Mouse (Mus musculus) liver, adult 2 months (tissue): ENCODE measurements around the gene Eif6. TPM values are rescaled to one million over a fixed set of nuclear protein-coding genes. Genes with fewer than 3 reads are reported as not detected.
A peak's percentile ranks its signal among the peaks of the same experiment; 100 is the strongest.

Source experiments
- DNase-seq: peaks from one replicate; pipeline ENCODE4 v3.0.0-alpha.2; 2011; ENCODE audit warnings: low read depth, low spot score; ENCODE audit errors: extremely low read depth
- H3K27ac ChIP-seq: fragments of 200-500 bp; replicated peaks from 2 replicates; pipeline ENCODE4 v1.5.1; 2012; ENCODE audit warnings: low read depth, mild to moderate bottlenecking, control low read depth, inconsistent platforms, low read length; ENCODE audit not compliant: insufficient read depth
- H3K27me3 ChIP-seq: fragments of 200-500 bp; 2 replicates; pipeline ENCODE4 v1.6.1; 2012; ENCODE audit warnings: mild to moderate bottlenecking, moderate library complexity, low read length, inconsistent platforms; ENCODE audit not compliant: control insufficient read depth, insufficient read depth
- H3K36me3 ChIP-seq: fragments of 200-500 bp; 2 replicates; pipeline ENCODE4 v1.6.1; 2012; ENCODE audit warnings: low read length, inconsistent platforms; ENCODE audit not compliant: control insufficient read depth, insufficient read depth
- H3K4me1 ChIP-seq: fragments of 200-500 bp; 2 replicates; pipeline ENCODE4 v1.6.1; 2011; ENCODE audit warnings: low read length; ENCODE audit not compliant: control insufficient read depth, insufficient read depth
- H3K4me3 ChIP-seq: fragments of 200-500 bp; 2 replicates; pipeline ENCODE4 v1.5.1; 2011; ENCODE audit warnings: low read depth, mild to moderate bottlenecking, control low read depth, low read length, moderate library complexity; ENCODE audit not compliant: insufficient read depth
- H3K79me2 ChIP-seq: fragments of 200-500 bp; 2 replicates; pipeline ENCODE4 v1.6.1; 2012; ENCODE audit warnings: inconsistent platforms, mild to moderate bottlenecking, low read length, moderate library complexity; ENCODE audit not compliant: control insufficient read depth, insufficient read depth
- H3K9ac ChIP-seq: fragments of 200-500 bp; 2 replicates; pipeline ENCODE4 v1.6.1; 2012; ENCODE audit warnings: low read depth, mild to moderate bottlenecking, control low read depth, inconsistent platforms, low read length
- CTCF ChIP-seq: fragments of 200-500 bp; IDR thresholded peaks from 2 replicates; pipeline ENCODE4 v1.5.1; 2011; ENCODE audit warnings: low read depth, low read length, control low read depth
- POLR2A ChIP-seq: fragments of 200-500 bp; IDR thresholded peaks from 2 replicates; pipeline ENCODE4 v1.6.1; 2011; ENCODE audit warnings: low read length, control low read depth; ENCODE audit not compliant: insufficient read depth; ENCODE audit errors: extremely low read depth
- WGBS: fragments of 180-500 bp; shearing (Covaris S2); methylation state at CpG from one replicate; pipeline ENCODE4 v1.1.7; 2018; 5-methylcytosine and 5-hydroxymethylcytosine counted together
- polyA plus RNA-seq: library from polyadenylated mRNA; depleted of rRNA; stranded (reverse); fragments of >200 nt; gene quantifications from 2 replicates; pipeline ENCODE4 v1.2.3, GENCODE M21; 2012
- total RNA-seq: library from RNA; depleted of rRNA; stranded (reverse); fragments of >200 nt; gene quantifications from 2 replicates; pipeline ENCODE4 v1.2.3, GENCODE M21; 2014

Gene Eif6
- total and polyA plus RNA-seq, 2 experiments: 41.0 to 84.4 TPM

DNA sequence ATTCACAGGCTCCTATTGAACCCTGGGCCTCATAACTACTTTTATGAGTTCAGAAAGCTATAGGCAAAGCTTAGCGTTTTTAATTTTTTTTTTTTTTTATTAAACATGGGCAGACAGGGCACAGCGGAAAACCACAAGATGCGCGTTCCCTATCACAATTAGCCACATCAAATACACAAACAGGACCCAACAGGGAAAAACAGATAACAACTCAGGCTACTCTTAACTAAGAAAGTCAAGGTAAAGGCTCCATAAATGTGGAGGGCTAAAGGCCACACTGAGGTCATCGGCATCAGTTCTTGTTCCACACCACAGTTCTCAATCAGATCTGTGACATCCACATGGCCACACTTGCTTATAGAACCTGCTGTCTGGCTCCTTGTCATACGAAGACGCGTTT lies 41.6 kb upstream of the Eif6 start:
- H3K79me2 ChIP-seq: no peaks in the 10 kb centered on the region; the same call in 1 of the 2 replicates
- TF ChIP-seq POLR2A: no peak
- no peak for TF ChIP-seq CTCF
- H3K4me3 ChIP-seq: no peak overlapping the region
- no peaks in the 10 kb centered on the region for H3K27me3 ChIP-seq
- WGBS: 97% methylated on average over 8 of the region's 8 CpGs
- no peak overlapping the region for H3K27ac ChIP-seq
- no peak overlapping the region for H3K9ac ChIP-seq
- peaks cover 2% of the 10 kb centered on the region; the same call in 1 of the 2 replicates for H3K36me3 ChIP-seq
- no peaks in the 10 kb centered on the region for H3K4me1 ChIP-seq
- DNase-seq: no peak

- H3K79me2 ChIP-seq: no peaks in the 10 kb centered on the region
- no peaks in the 10 kb centered on the region for H3K27me3 ChIP-seq
- TF ChIP-seq POLR2A (no peak), CTCF (no peak)
- H3K27ac ChIP-seq: no peak overlapping the region
- no peak for DNase-seq
- no peak overlapping the region for H3K9ac ChIP-seq
- 88% methylated on average over 11 of the region's 11 CpGs for WGBS
- H3K4me1 ChIP-seq: no peaks in the 10 kb centered on the region
- H3K4me3 ChIP-seq: no peak overlapping the region
- no peaks in the 10 kb centered on the region for H3K36me3 ChIP-seq
Measured at GRCm38 (mm10) chr2:155863301-155863867, 36.7 kb upstream of the Eif6 start.

- Histone ChIP-seq H3K4me1 (no peaks in the 10 kb centered on the region), H3K27ac (no peak overlapping the region), H3K36me3 (no peaks in the 10 kb centered on the region), H3K79me2 (no peaks in the 10 kb centered on the region), H3K4me3 (no peak overlapping the region), H3K27me3 (no peaks in the 10 kb centered on the region), H3K9ac (no peak overlapping the region)
- WGBS: 94% methylated on average over 13 of the region's 13 CpGs
- DNase-seq: no peak
- TF ChIP-seq POLR2A (no peak), CTCF (no peak)
Measured at GRCm38 (mm10) chr2:155862573-155863300, 36.0 kb upstream of the Eif6 start.

DNA sequence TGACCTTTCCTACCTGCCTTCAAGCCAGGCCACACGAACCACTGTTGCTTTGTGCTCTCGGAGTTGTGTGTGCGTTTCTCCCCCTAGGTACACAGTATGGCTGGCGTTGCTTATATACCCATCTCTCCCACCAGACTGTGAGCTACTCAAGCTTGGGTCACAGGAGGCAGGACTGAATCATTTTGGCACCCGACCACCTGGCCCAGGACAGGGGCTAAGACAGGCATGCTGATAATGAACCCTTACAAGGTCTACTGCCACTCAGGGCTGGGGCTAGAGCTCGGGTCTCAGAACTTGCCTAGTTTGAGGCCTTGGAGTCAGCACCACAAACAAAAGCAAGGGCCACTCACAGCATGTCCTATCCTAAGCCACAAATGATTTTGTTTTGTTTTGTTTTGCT lies 34.9 kb upstream of the Eif6 start:
- 95% methylated on average over 6 of the region's 6 CpGs for WGBS
- no peaks in the 10 kb centered on the region for H3K79me2 ChIP-seq
- H3K4me3 ChIP-seq: no peak overlapping the region
- H3K36me3 ChIP-seq: peaks cover 4% of the 10 kb centered on the region; the same call in 1 of the 2 replicates
- H3K9ac ChIP-seq: no peak overlapping the region
- H3K4me1 ChIP-seq: no peaks in the 10 kb centered on the region
- TF ChIP-seq CTCF (no peak), POLR2A (no peak)
- H3K27me3 ChIP-seq: no peaks in the 10 kb centered on the region
- H3K27ac ChIP-seq: no peak overlapping the region
- DNase-seq: no peak

DNA sequence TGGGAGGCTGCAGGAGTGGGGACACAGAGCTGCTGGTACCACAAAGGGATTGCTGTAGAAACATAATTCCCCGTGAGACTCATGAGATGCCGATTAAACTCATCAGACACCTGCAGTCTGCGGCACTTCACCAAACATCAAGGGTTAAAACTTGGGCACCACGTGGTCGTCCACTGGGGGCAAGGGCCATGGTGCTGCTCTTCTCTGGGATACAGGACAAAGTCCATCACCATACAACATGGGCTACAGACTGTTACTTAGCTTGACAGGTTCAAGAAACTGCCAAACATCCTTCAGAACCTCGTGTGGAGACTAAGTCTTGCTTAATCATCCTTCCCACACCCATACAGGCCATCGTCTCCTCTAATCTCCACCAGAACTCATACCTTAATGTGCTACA lies 33.4 kb upstream of the Eif6 start:
- Histone ChIP-seq H3K27ac (no peak overlapping the region), H3K79me2 (no peaks in the 10 kb centered on the region), H3K27me3 (no peaks in the 10 kb centered on the region), H3K36me3 (peaks cover 7% of the 10 kb centered on the region; the same call in 1 of the 2 replicates), H3K4me1 (no peaks in the 10 kb centered on the region), H3K9ac (no peak overlapping the region), H3K4me3 (no peak overlapping the region)
- peak; percentile 16 for DNase-seq
- 63% methylated on average over 7 of the region's 7 CpGs for WGBS
- TF ChIP-seq POLR2A: no peak
- no peak for TF ChIP-seq CTCF

DNA sequence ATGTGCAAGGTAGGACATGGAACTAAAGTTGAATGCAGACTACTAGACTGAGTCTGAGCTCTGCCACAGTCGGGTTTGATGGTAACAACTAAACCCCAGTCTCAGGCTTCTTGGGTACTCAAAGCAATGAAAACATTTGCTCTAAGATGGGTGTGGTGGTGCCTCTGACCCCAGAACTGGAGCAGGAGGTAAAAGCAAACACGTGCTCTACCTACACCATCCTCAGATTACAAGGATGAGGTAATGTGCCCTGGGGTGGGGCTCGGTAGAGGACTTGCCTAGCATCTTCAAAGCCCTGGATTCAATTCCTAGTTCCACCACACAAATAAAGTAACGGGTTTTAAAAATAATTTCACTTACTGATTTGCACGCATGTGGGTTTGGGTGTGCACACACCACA lies 25.8 kb upstream of the Eif6 start:
- Histone ChIP-seq H3K4me1 (no peaks in the 10 kb centered on the region), H3K27me3 (no peaks in the 10 kb centered on the region), H3K4me3 (no peak overlapping the region), H3K36me3 (peaks cover 13% of the 10 kb centered on the region; the same call in 1 of the 2 replicates), H3K79me2 (no peaks in the 10 kb centered on the region), H3K27ac (no peak overlapping the region), H3K9ac (no peak overlapping the region)
- no peak for DNase-seq
- no peak for TF ChIP-seq CTCF
- no peak for TF ChIP-seq POLR2A
- WGBS: 89% methylated on average over 5 of the region's 5 CpGs
